Mouse (Mus musculus) kidney, adult 2 months (tissue): Measurements from ENCODE around the gene H3f3b. TPM values are rescaled to one million over a fixed set of nuclear protein-coding genes. Genes with fewer than 3 reads are reported as not detected.

Experiments
- DNase-seq: peaks from one replicate; pipeline ENCODE4 v3.0.0; 2021
- H3K27ac ChIP-seq: fragments of 200-500 bp; 2 replicates; pipeline ENCODE4 v1.5.1; 2012; ENCODE audit warnings: low read depth, low read length, control low read depth, inconsistent platforms; ENCODE audit not compliant: insufficient read depth
- H3K27me3 ChIP-seq: fragments of 200-500 bp; replicated peaks from 2 replicates; pipeline ENCODE4 v1.6.1; 2012; ENCODE audit warnings: mild to moderate bottlenecking, moderate library complexity, low read length, inconsistent platforms; ENCODE audit not compliant: control insufficient read depth, insufficient read depth
- H3K36me3 ChIP-seq: fragments of 200-500 bp; 2 replicates; pipeline ENCODE4 v1.6.1; 2012; ENCODE audit warnings: mild to moderate bottlenecking, moderate library complexity, low read length, inconsistent platforms; ENCODE audit not compliant: control insufficient read depth, insufficient read depth
- H3K4me1 ChIP-seq: fragments of 200-500 bp; 2 replicates; pipeline ENCODE4 v1.6.1; 2011; ENCODE audit warnings: low read length; ENCODE audit not compliant: control insufficient read depth, insufficient read depth
- H3K4me3 ChIP-seq: fragments of 200-500 bp; 2 replicates; pipeline ENCODE4 v1.5.1; 2011; ENCODE audit warnings: mild to moderate bottlenecking, low read depth, low read length, control low read depth; ENCODE audit not compliant: insufficient read depth
- CTCF ChIP-seq: fragments of 200-500 bp; conservative IDR thresholded peaks from 2 replicates; pipeline ENCODE4 v1.5.1; 2011; ENCODE audit warnings: low read depth, mild to moderate bottlenecking, control low read depth, low read length, moderate library complexity, mixed read lengths; ENCODE audit not compliant: insufficient read depth, insufficient read length
- POLR2A ChIP-seq: fragments of 200-500 bp; IDR thresholded peaks from one replicate; pipeline ENCODE4 v1.6.1; 2011; ENCODE audit warnings: low read depth, low read length, control low read depth
- WGBS: fragments of 180-500 bp; shearing (Covaris S2); methylation state at CpG from one replicate; pipeline ENCODE4 v1.1.7; 2018; 5-methylcytosine and 5-hydroxymethylcytosine counted together
- polyA plus RNA-seq: library from polyadenylated mRNA; depleted of rRNA; stranded (reverse); fragments of >200 nt; gene quantifications from 2 replicates; pipeline ENCODE4 v1.2.3, GENCODE M21; 2012

The H3f3b gene
- polyA plus RNA-seq, 1 experiment = 150 TPM

DNA sequence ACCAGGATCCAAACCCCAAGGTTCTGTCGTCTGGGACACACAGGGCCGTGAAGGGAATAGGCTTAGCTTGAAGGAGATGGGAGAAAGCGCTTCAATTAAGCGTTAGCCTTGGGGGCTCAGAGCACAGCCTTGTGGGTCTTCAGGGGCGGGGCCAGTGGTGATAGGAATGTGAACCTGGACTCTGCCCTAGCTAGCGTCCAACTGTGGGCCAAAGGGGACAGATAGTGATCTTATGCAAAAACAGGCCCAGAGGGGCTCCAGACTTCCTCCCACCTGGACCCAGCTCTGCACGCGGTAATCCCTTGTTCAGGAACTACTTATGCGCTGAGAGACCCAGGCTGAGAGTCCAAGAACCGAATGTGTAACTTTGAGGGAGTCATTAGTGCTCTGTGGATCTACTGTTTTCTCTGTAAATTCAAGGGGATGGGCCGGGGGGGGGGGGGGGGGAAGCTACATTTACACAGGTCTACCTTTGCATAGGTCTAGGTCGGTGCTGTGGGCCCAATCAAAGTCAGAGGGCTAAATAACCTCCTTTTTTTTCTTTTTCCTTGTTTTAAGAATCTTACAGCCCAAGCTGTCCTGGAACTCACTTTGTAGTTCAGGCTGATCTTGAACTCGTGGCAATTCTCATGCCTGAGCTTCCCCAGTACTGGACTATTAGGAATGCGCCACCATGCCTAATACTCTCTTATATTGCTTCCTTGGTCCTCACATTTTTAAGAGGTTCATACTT, 16.1 kb downstream of the H3f3b start:
- Histone ChIP-seq H3K36me3 (no peaks in the 10 kb centered on the region), H3K4me1 (peaks cover 9% of the 10 kb centered on the region; the same call in 1 of the 2 replicates), H3K27me3 (no peaks in the 10 kb centered on the region), H3K4me3 (peak overlapping the region; percentile 66), H3K27ac (no peak overlapping the region)
- TF ChIP-seq CTCF = no peak
- TF ChIP-seq POLR2A = no peak
- DNase-seq = no peak
- WGBS = 41% methylated on average over 14 of the region's 14 CpGs

DNA sequence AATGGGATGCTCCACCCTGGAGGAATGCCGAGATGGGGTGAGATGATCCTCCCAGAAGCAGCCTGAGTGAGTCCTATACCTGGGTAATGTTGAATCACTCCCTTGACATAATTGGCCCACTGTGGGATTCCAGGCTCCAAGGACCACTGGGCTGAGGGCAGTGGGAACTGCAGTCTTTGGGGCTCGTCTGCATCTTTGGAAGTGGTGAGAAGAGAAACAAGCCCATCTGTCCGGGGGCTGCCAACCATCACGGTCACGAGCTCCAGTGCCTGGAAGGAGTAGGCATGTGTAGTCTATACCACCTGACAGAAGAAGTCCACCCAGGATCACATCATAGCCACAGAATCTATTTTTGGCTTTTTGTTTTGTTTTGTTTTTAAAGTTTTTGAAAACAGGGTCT, 16.8 kb downstream of the H3f3b start:
- no peaks in the 10 kb centered on the region for H3K36me3 ChIP-seq
- H3K27ac ChIP-seq = no peak overlapping the region
- no peak for DNase-seq
- no peaks in the 10 kb centered on the region for H3K27me3 ChIP-seq
- TF ChIP-seq CTCF = no peak
- TF ChIP-seq POLR2A = no peak
- H3K4me3 ChIP-seq = no peak overlapping the region
- H3K4me1 ChIP-seq = peaks cover 9% of the 10 kb centered on the region; the same call in 1 of the 2 replicates
- 88% methylated on average over 5 of the region's 5 CpGs for WGBS

DNA sequence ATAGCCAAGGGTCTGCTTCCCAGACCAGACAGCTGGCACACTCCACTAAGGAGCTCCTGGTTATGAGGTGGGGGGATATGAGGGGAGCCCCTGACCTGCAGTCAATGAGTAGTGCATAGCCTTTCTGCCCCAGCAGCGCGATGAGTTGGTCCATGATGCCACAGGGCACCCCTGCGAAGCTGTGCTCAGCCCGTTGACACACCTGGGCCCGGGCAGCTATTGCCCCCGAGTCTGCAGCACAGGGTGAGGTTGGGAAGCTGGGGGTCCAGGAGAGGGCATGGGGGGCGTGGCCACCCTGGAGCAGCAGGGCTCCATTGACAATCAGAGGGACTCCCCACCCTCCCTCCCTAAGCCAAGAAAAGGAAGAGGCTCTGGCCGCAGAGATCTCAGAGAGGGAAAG, 17.6 kb downstream of the H3f3b start:
- TF ChIP-seq CTCF (no peak), POLR2A (no peak)
- no peak overlapping the region for H3K4me3 ChIP-seq
- WGBS = 95% methylated on average over 8 of the region's 8 CpGs
- no peak overlapping the region for H3K27ac ChIP-seq
- H3K4me1 ChIP-seq = peaks cover 15% of the 10 kb centered on the region
- H3K36me3 ChIP-seq = no peaks in the 10 kb centered on the region
- no peak for DNase-seq
- H3K27me3 ChIP-seq = no peaks in the 10 kb centered on the region

DNA sequence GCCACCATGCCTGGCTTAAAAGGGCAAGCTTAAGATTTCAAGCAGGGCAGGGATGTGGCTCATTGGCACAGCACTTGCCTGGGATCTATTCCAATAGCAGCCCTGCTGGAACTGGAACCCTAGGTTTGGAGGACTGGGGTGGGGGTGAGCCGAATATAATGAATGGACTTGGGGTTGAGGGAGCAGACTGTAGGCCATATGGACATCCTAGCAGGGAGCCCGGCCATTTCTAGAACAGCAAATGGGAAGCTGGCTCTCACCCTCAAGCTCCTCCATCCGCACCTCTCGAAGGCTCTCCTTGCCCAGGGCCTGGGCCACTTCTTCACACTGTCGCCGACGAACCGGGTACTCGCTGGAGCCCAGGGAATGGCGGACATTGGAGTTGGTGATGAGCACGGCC, 18.1 kb downstream of the H3f3b start:
- Histone ChIP-seq H3K27ac (no peak overlapping the region), H3K27me3 (no peaks in the 10 kb centered on the region), H3K4me3 (no peak overlapping the region), H3K4me1 (peaks cover 16% of the 10 kb centered on the region), H3K36me3 (no peaks in the 10 kb centered on the region)
- WGBS = 92% methylated on average over 11 of the region's 11 CpGs
- no peak for TF ChIP-seq CTCF
- no peak for TF ChIP-seq POLR2A
- no peak for DNase-seq

DNA sequence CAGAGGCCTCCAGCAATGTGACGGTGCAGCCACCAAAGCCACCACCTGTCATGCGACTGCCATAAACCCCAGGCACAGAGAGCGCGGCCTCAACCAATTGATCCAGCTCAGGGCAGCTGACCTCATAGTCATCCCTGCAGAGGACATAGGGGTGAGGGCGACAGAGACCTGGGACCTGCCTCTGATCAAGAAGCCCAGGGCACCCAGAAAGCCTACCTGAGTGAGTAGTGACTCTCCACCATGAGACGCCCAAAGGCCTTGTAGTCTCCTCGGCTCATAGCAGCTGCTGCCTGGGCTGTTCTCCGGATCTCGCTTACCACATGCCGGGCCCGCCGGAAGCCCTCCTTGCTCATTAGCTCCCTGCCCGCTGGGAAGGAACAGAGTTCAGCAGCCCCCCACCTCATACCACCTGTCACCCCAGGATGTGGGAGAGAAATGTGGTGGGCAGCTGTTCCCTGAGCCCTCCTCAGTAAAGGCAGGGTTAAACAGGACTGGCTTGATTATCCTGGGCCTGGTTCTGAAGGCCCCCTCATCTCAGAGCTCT, 18.9 kb downstream of the H3f3b start:
- Histone ChIP-seq H3K27ac (no peak overlapping the region), H3K4me1 (peaks cover 16% of the 10 kb centered on the region), H3K4me3 (no peak overlapping the region), H3K27me3 (no peaks in the 10 kb centered on the region), H3K36me3 (no peaks in the 10 kb centered on the region)
- DNase-seq = no peak
- WGBS = 92% methylated on average over 13 of the region's 13 CpGs
- TF ChIP-seq POLR2A (no peak), CTCF (no peak)

- no peak overlapping the region for H3K4me3 ChIP-seq
Measured at GRCm38 (mm10) chr11:116008411-116008810, 19.4 kb downstream of the H3f3b start.

DNA sequence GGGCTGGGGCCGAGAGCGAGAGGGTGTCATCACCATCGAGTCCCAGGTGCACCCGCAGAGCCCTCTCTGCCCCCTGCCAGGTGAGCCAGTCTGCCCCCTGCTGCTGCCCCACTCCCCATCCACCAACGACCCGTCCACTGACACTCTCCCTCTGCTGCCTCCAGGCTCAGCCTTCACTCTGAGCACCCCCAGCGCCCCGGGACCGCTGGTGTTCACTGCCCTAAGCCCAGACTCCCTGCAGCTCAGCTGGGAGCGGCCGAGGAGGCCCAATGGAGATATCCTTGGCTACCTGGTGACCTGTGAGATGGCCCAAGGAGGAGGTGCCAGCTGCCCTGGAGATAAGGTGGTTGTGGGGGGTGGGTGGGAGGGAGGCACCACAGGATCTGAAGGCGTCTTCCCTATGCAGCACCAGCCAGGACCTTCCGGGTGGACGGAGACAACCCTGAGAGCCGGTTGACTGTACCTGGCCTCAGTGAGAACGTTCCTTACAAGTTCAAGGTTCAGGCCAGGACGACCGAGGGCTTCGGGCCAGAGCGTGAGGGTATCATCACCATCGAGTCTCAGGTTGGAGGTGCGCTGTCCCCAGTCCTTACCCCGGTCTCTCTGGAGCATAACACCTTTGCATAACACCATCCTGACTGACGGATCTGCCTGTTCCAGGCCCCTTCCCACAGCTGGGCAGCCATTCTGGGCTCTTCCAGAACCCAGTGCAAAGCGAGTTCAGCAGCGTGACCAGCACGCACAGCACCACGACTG, 20.5 kb downstream of the H3f3b start:
- H3K4me3 ChIP-seq = no peak overlapping the region
- H3K27me3 ChIP-seq = no peaks in the 10 kb centered on the region
- peaks cover 11% of the 10 kb centered on the region for H3K4me1 ChIP-seq
- TF ChIP-seq CTCF (no peak), POLR2A (no peak)
- DNase-seq = no peak
- 89% methylated on average over 28 of the region's 28 CpGs for WGBS
- H3K27ac ChIP-seq = no peak overlapping the region
- H3K36me3 ChIP-seq = no peaks in the 10 kb centered on the region

More at GRCm38 (mm10) chr11:116008411-116008810, 19.4 kb downstream of the H3f3b start:
- H3K36me3 ChIP-seq = no peaks in the 10 kb centered on the region
- 92% methylated on average over 11 of the region's 11 CpGs for WGBS
- H3K27me3 ChIP-seq = no peaks in the 10 kb centered on the region
- no peak overlapping the region for H3K27ac ChIP-seq
- no peak for TF ChIP-seq POLR2A
- no peak for TF ChIP-seq CTCF
- H3K4me1 ChIP-seq = peaks cover 16% of the 10 kb centered on the region
- no peak for DNase-seq
